Mouse (Mus musculus) liver, embryonic 15.5 days (tissue): ENCODE measurements around the gene Ncor2. TPM values are rescaled to one million over a fixed set of nuclear protein-coding genes. Genes with fewer than 3 reads are reported as not detected.

Source experiments
- ATAC-seq: fragments of 200-750 bp; cut with Nextera tagmentation; 2 replicates; pipeline ENCODE4 v1.8.0; 2017; ENCODE audit warnings: moderate number of reproducible peaks, mild to moderate bottlenecking, moderate library complexity; ENCODE audit not compliant: insufficient read depth
- H3K27ac ChIP-seq: fragments of 300-500 bp; sonication (generic); replicated peaks from 2 replicates; pipeline ENCODE4 v1.5.1; 2015; ENCODE audit warnings: mild to moderate bottlenecking, inconsistent platforms
- H3K27me3 ChIP-seq: fragments of 300-500 bp; sonication (generic); 2 replicates; pipeline ENCODE4 v1.6.1; 2015; ENCODE audit warnings: mild to moderate bottlenecking, inconsistent platforms
- H3K36me3 ChIP-seq: fragments of 300-500 bp; sonication (generic); replicated peaks from 2 replicates; pipeline ENCODE4 v1.6.1; 2015; ENCODE audit warnings: moderate library complexity, mild to moderate bottlenecking, inconsistent platforms
- H3K4me1 ChIP-seq: fragments of 300-500 bp; sonication (generic); replicated peaks from 2 replicates; pipeline ENCODE4 v1.6.1; 2015; ENCODE audit warnings: inconsistent platforms
- H3K4me2 ChIP-seq: fragments of 300-500 bp; sonication (generic); 2 replicates; pipeline ENCODE4 v1.6.1; 2015; ENCODE audit warnings: moderate library complexity, mild to moderate bottlenecking, inconsistent platforms
- H3K4me3 ChIP-seq: fragments of 300-500 bp; sonication (generic); replicated peaks from 2 replicates; pipeline ENCODE4 v1.5.1; 2015; ENCODE audit warnings: mild to moderate bottlenecking, inconsistent platforms
- H3K9ac ChIP-seq: fragments of 300-500 bp; sonication (generic); 2 replicates; pipeline ENCODE4 v1.6.1; 2015; ENCODE audit warnings: moderate library complexity, mild to moderate bottlenecking, inconsistent platforms
- H3K9me3 ChIP-seq: fragments of 300-500 bp; sonication (generic); replicated peaks from 2 replicates; pipeline ENCODE4 v1.6.1; 2016; ENCODE audit warnings: inconsistent platforms
- WGBS: fragments of 180-500 bp; shearing (Covaris S2); methylation state at CpG from one replicate; pipeline ENCODE4 v1.1.7; 2015; ENCODE audit warnings: mixed read lengths; ENCODE audit not compliant: insufficient replicate concordance; 5-methylcytosine and 5-hydroxymethylcytosine counted together
- polyA plus RNA-seq: library from polyadenylated mRNA; unstranded; fragments of >200 nt; fragmentation: Nextera tagmentation; extraction: Ambion mirVana; gene quantifications from 2 replicates; pipeline ENCODE4 v1.2.1, GENCODE M21; 2015

Gene Ncor2
- polyA plus RNA-seq, 1 experiment from 2014 or later, result 3.8 TPM

DNA sequence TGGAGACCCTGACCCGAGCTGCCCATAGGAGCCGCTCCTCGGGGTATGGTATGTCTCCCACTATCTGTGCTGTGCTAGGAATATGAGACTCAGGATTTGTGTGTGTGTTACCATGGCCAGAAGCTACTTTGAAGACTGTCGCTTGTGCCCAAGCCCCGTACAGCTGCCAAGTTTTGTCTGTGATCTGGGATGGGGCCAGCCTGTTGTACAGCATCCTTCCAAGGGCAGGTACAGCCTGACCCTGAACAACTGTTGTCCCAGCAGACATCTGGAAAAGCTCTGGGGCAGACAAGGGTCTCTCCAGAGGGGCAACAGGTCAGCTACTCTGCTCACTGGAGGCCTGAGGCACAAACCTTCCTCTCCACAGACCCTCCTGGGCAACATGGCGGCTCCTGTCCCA lies 95.3 kb downstream of the Ncor2 start:
- 80% methylated on average over 6 of the region's 6 CpGs for WGBS
- Histone ChIP-seq H3K36me3 (peaks cover 33% of the 10 kb centered on the region), H3K4me2 (no peak overlapping the region)

DNA sequence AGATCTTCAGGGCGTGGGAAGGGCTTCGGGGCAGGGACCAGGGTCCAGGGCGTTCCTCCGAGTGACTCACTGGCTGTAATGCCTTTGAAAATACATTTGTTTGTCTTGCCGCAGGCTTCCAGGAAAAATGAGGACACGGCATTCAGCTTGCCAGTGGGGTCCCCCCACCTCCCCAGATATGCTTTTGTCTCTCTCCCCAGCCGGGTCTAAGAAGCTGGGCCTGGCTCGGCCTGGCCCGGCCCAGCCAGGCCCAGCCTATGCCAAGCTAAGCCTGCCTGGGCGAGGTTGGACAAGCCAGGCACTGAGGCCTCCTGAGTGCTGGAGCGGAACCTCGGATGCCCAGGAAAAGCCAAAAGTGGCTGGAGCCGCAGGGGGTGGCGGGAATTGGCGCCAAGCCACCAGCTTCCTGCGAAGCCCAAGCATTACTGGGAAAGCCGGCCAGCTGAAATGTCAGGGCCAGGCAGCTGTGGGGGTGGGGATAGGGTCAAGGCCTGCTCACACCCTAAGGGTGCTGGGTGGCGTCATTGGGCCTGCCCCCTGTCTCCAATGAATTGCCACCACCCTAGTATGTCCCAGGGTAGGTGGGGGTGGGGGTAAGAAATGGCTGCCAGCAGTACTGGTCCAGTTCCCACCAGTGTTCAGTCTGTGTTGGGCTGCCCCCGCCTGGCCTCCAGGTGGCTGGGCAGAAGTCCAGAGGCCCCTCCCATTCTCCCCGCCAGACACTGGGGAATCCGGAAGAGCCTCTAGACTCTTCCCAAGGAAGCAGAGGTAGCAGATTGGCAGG lies 97.5 kb downstream of the Ncor2 start:
- WGBS, result 70% methylated on average over 21 of the region's 21 CpGs
- H3K4me1 ChIP-seq, result peaks cover 5% of the 10 kb centered on the region; the same call in 1 of the 2 replicates
- H3K36me3 ChIP-seq, result peaks cover 37% of the 10 kb centered on the region
- H3K27me3 ChIP-seq, result no peaks in the 10 kb centered on the region
- H3K4me3 ChIP-seq, result no peak overlapping the region
- H3K4me2 ChIP-seq, result no peak overlapping the region
- ATAC-seq, result no peak
- no peak overlapping the region for H3K27ac ChIP-seq
- no peak overlapping the region for H3K9ac ChIP-seq
- no peaks in the 10 kb centered on the region for H3K9me3 ChIP-seq

More for the DNA sequence above, 95.3 kb downstream of the Ncor2 start:
- no peak for ATAC-seq
- H3K4me1 ChIP-seq, result peaks cover 5% of the 10 kb centered on the region; the same call in 1 of the 2 replicates
- H3K9ac ChIP-seq, result no peak overlapping the region
- H3K9me3 ChIP-seq, result no peaks in the 10 kb centered on the region
- H3K4me3 ChIP-seq, result no peak overlapping the region
- no peaks in the 10 kb centered on the region for H3K27me3 ChIP-seq
- H3K27ac ChIP-seq, result no peak overlapping the region

DNA sequence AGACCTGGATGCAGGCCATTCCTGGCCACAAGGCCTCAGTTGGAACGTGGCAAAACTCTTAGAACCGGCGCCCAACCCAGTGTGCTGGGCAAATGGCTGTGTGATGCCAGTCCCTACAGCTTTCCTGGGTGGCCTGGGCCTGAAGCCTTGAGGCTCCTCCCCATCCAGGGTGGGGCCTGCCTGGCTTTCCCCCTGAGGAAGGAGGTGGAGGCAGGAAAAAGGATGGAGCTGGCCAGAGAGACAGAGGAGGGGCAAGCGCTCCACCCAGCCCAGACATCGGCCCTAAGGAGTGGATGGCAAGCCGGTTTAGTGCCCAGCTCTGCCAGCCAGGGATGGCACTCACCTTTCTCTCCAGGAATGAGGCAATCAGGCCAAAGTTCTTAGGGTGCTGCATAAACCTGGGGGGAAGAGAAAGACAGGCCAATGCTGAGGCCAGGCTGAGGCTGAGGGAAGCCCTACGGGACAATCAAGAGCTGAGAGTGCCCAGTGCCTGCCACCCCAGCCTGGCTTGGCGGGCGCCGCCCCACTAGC lies 98.2 kb downstream of the Ncor2 start:
- Histone ChIP-seq H3K9ac (no peak overlapping the region), H3K4me2 (no peak overlapping the region)
- ATAC-seq, result no peak

GRCm38 (mm10) chr5:125080352-125080751 lies 98.7 kb downstream of the Ncor2 start:
- 69% methylated on average over 4 of the region's 4 CpGs for WGBS
- peaks cover 5% of the 10 kb centered on the region; the same call in 1 of the 2 replicates for H3K4me1 ChIP-seq
- no peak overlapping the region for H3K4me3 ChIP-seq
- no peak overlapping the region for H3K4me2 ChIP-seq
- no peak overlapping the region for H3K9ac ChIP-seq
- H3K36me3 ChIP-seq, result peaks cover 31% of the 10 kb centered on the region
- H3K27me3 ChIP-seq, result no peaks in the 10 kb centered on the region
- H3K9me3 ChIP-seq, result no peaks in the 10 kb centered on the region
- ATAC-seq, result no peak
- no peak overlapping the region for H3K27ac ChIP-seq

More for the DNA sequence above, 98.2 kb downstream of the Ncor2 start:
- Histone ChIP-seq H3K27me3 (no peaks in the 10 kb centered on the region), H3K9me3 (no peaks in the 10 kb centered on the region), H3K27ac (no peak overlapping the region), H3K4me3 (no peak overlapping the region), H3K4me1 (peaks cover 5% of the 10 kb centered on the region; the same call in 1 of the 2 replicates), H3K36me3 (peaks cover 35% of the 10 kb centered on the region)
- 80% methylated on average over 10 of the region's 10 CpGs for WGBS

- H3K36me3 ChIP-seq, result peaks cover 11% of the 10 kb centered on the region; the same call in 1 of the 2 replicates
- no peak overlapping the region for H3K4me2 ChIP-seq
- no peak for ATAC-seq
- H3K27ac ChIP-seq, result no peak overlapping the region
- H3K9ac ChIP-seq, result no peak overlapping the region
- no peaks in the 10 kb centered on the region for H3K9me3 ChIP-seq
- H3K4me1 ChIP-seq, result peaks cover 18% of the 10 kb centered on the region
- H3K4me3 ChIP-seq, result no peak overlapping the region
- WGBS, result 67% methylated on average over 5 of the region's 5 CpGs
- no peaks in the 10 kb centered on the region for H3K27me3 ChIP-seq
These were observed 100.8 kb downstream of the Ncor2 start for GRCm38 (mm10) chr5:125078220-125078619.

- H3K36me3 ChIP-seq, result 0 out of 2 replicates have a peak, but pooled peaks cover 6% of the 10 kb centered on the region
- no peak overlapping the region for H3K9ac ChIP-seq
- 39% methylated on average over 9 of the region's 9 CpGs for WGBS
- no peak overlapping the region for H3K4me2 ChIP-seq
- no peak overlapping the region for H3K4me3 ChIP-seq
- ATAC-seq, result no peak
- peaks cover 22% of the 10 kb centered on the region for H3K4me1 ChIP-seq
- H3K27me3 ChIP-seq, result no peaks in the 10 kb centered on the region
- H3K9me3 ChIP-seq, result no peaks in the 10 kb centered on the region
- H3K27ac ChIP-seq, result no peak overlapping the region
These were observed 102.8 kb downstream of the Ncor2 start for GRCm38 (mm10) chr5:125076183-125076582.

GRCm38 (mm10) chr5:125074571-125075171 lies 104.3 kb downstream of the Ncor2 start:
- Histone ChIP-seq H3K4me3 (no peak overlapping the region), H3K4me1 (peaks cover 22% of the 10 kb centered on the region), H3K9me3 (no peaks in the 10 kb centered on the region), H3K4me2 (no peak overlapping the region), H3K27ac (no peak overlapping the region), H3K27me3 (no peaks in the 10 kb centered on the region), H3K9ac (no peak overlapping the region), H3K36me3 (0 out of 2 replicates have a peak, but pooled peaks cover 6% of the 10 kb centered on the region)
- WGBS, result 43% methylated on average over 10 of the region's 10 CpGs
- ATAC-seq, result 0 out of 2 replicates have a peak, but pooled peaks have one; percentile 23

- Histone ChIP-seq H3K27ac (no peak overlapping the region), H3K27me3 (no peaks in the 10 kb centered on the region), H3K4me3 (no peak overlapping the region), H3K4me1 (peaks cover 22% of the 10 kb centered on the region), H3K9ac (no peak overlapping the region), H3K36me3 (0 out of 2 replicates have a peak, but pooled peaks cover 6% of the 10 kb centered on the region), H3K4me2 (no peak overlapping the region), H3K9me3 (no peaks in the 10 kb centered on the region)
- 73% methylated on average over 8 of the region's 8 CpGs for WGBS
- no peak for ATAC-seq
These were observed 105.1 kb downstream of the Ncor2 start for GRCm38 (mm10) chr5:125073896-125074295.

- WGBS, result 74% methylated on average over 4 of the region's 4 CpGs
- Histone ChIP-seq H3K4me2 (no peak overlapping the region), H3K9ac (no peak overlapping the region), H3K9me3 (no peaks in the 10 kb centered on the region), H3K27ac (no peak overlapping the region), H3K4me3 (no peak overlapping the region), H3K4me1 (peaks cover 22% of the 10 kb centered on the region), H3K36me3 (0 out of 2 replicates have a peak, but pooled peaks cover 7% of the 10 kb centered on the region), H3K27me3 (no peaks in the 10 kb centered on the region)
- no peak for ATAC-seq
These were observed 105.7 kb downstream of the Ncor2 start for GRCm38 (mm10) chr5:125073335-125073734.

GRCm38 (mm10) chr5:125072425-125072824 lies 106.6 kb downstream of the Ncor2 start:
- H3K36me3 ChIP-seq, result 0 out of 2 replicates have a peak, but pooled peaks cover 9% of the 10 kb centered on the region
- H3K4me1 ChIP-seq, result peaks cover 22% of the 10 kb centered on the region
- H3K9ac ChIP-seq, result no peak overlapping the region
- 52% methylated on average over 7 of the region's 7 CpGs for WGBS
- H3K4me2 ChIP-seq, result no peak overlapping the region
- no peaks in the 10 kb centered on the region for H3K9me3 ChIP-seq
- H3K27me3 ChIP-seq, result no peaks in the 10 kb centered on the region
- ATAC-seq, result no peak
- no peak overlapping the region for H3K4me3 ChIP-seq
- H3K27ac ChIP-seq, result 0 out of 2 replicates have a peak overlapping the region, but pooled peaks have one; percentile 9

DNA sequence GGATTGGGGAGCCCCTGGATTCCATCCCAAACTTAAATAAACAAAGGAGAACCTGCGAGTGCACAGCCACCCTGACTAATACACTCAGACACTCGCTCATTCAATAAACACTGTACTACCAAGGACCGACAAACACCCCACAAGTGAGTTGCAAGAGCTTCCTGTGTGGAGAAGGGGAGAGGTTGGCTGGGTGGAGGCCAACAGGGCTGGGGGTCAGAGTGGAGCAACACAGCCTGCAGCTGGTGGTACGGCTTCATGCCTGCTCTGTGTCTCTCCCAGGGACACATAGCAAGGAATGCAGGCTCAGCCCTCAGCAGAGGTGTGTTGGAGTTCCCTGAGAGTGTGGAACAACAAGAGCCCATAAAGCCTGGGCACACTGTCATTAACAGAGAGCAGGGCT lies 107.1 kb downstream of the Ncor2 start:
- Histone ChIP-seq H3K36me3 (0 out of 2 replicates have a peak, but pooled peaks cover 9% of the 10 kb centered on the region), H3K4me2 (no peak overlapping the region), H3K27ac (0 out of 2 replicates have a peak overlapping the region, but pooled peaks have one; percentile 9), H3K4me3 (no peak overlapping the region), H3K27me3 (no peaks in the 10 kb centered on the region), H3K9me3 (no peaks in the 10 kb centered on the region), H3K4me1 (peaks cover 22% of the 10 kb centered on the region), H3K9ac (no peak overlapping the region)
- 48% methylated on average over 4 of the region's 4 CpGs for WGBS
- no peak for ATAC-seq
